Mouse (Mus musculus) kidney, embryonic 15.5 days (tissue): Measurements from ENCODE around the gene Bsnd. TPM values are rescaled to one million over a fixed set of nuclear protein-coding genes. Genes with fewer than 3 reads are reported as not detected.
A peak's percentile ranks its signal among the peaks of the same experiment; 100 is the strongest.

ENCODE experiments used
- ATAC-seq: fragments of 200-750 bp; cut with Nextera tagmentation; replicated peaks from 2 replicates; pipeline ENCODE4 v1.8.0; 2017; ENCODE audit warnings: moderate TSS enrichment; ENCODE audit not compliant: low FRiP score
- H3K27ac ChIP-seq: fragments of 300-500 bp; sonication (generic); 2 replicates; pipeline ENCODE4 v1.5.1; 2015; ENCODE audit warnings: mild to moderate bottlenecking, inconsistent platforms
- H3K27me3 ChIP-seq: fragments of 300-500 bp; sonication (generic); 2 replicates; pipeline ENCODE4 v1.6.1; 2015; ENCODE audit warnings: inconsistent platforms
- H3K36me3 ChIP-seq: fragments of 300-500 bp; sonication (generic); 2 replicates; pipeline ENCODE4 v1.6.1; 2015; ENCODE audit warnings: inconsistent platforms
- H3K4me1 ChIP-seq: fragments of 300-500 bp; sonication (generic); 2 replicates; pipeline ENCODE4 v1.6.1; 2015; ENCODE audit warnings: inconsistent platforms
- H3K4me2 ChIP-seq: fragments of 300-500 bp; sonication (generic); 2 replicates; pipeline ENCODE4 v1.6.1; 2015; ENCODE audit warnings: moderate library complexity, mild to moderate bottlenecking, inconsistent platforms
- H3K4me3 ChIP-seq: fragments of 300-500 bp; sonication (generic); replicated peaks from 2 replicates; pipeline ENCODE4 v1.5.1; 2015; ENCODE audit warnings: mild to moderate bottlenecking, inconsistent platforms
- H3K9ac ChIP-seq: fragments of 300-500 bp; sonication (generic); 2 replicates; pipeline ENCODE4 v1.6.1; 2015; ENCODE audit warnings: mild to moderate bottlenecking, inconsistent platforms
- H3K9me3 ChIP-seq: fragments of 300-500 bp; sonication (generic); replicated peaks from 2 replicates; pipeline ENCODE4 v1.6.1; 2016; ENCODE audit warnings: inconsistent platforms
- WGBS: fragments of 180-500 bp; shearing (Covaris S2); methylation state at CpG from one replicate; pipeline ENCODE4 v1.1.7; 2015; ENCODE audit warnings: mixed read lengths; 5-methylcytosine and 5-hydroxymethylcytosine counted together
- polyA plus RNA-seq: library from polyadenylated mRNA; unstranded; fragments of >200 nt; fragmentation: Nextera tagmentation; extraction: Ambion mirVana; gene quantifications from 2 replicates; pipeline ENCODE4 v1.2.1, GENCODE M21; 2015

Gene Bsnd
- polyA plus RNA-seq, 1 experiment from 2014 or later: 8.9 TPM

- H3K9ac ChIP-seq: no peak overlapping the region
- no peak overlapping the region for H3K4me2 ChIP-seq
- H3K9me3 ChIP-seq: no peaks in the 10 kb centered on the region
- peaks cover 7% of the 10 kb centered on the region; the same call in 1 of the 2 replicates for H3K4me1 ChIP-seq
- no peak overlapping the region for H3K4me3 ChIP-seq
- WGBS: 72% methylated on average over 4 of the region's 4 CpGs
- H3K27me3 ChIP-seq: 0 out of 2 replicates have a peak, but pooled peaks cover 3% of the 10 kb centered on the region
- no peaks in the 10 kb centered on the region for H3K36me3 ChIP-seq
- no peak overlapping the region for H3K27ac ChIP-seq
- no peak for ATAC-seq
Measured at GRCm38 (mm10) chr4:106509888-106510287, 17.8 kb upstream of the Bsnd start.

DNA sequence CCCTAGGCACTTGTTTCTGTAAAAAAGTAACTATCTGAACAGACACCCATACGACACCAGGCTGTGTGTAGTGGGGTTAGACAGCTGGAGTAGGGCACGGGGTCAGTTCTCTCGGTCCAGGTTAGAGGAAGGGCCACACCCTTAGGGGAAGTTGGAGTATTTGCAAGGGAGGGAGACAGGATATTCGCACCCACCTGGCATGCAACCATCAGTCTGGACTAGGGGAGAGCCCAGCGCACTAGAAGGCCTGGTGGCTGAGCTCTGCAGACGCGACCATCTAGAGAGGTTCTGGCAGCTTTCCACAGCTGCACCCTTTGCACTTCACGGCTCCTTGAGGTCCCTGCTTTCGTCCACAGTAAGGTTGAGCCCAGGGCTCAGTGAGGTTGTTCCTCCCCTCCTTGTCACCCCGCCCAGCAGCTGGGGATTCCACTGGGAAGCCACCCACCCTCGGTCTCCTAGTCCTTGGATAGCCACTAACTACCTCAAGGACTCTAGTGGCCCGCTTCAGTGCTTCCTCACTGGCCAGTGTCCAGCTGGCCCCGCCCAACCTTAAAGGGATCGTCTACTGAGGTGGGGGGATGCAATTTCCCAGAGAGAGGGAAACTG lies 13.5 kb upstream of the Bsnd start:
- Histone ChIP-seq H3K36me3 (no peaks in the 10 kb centered on the region), H3K27me3 (0 out of 2 replicates have a peak, but pooled peaks cover 3% of the 10 kb centered on the region), H3K9me3 (no peaks in the 10 kb centered on the region), H3K4me2 (no peak overlapping the region), H3K9ac (no peak overlapping the region), H3K4me3 (no peak overlapping the region), H3K27ac (no peak overlapping the region), H3K4me1 (peaks cover 7% of the 10 kb centered on the region; the same call in 1 of the 2 replicates)
- ATAC-seq: no peak
- WGBS: 65% methylated on average over 14 of the region's 14 CpGs

DNA sequence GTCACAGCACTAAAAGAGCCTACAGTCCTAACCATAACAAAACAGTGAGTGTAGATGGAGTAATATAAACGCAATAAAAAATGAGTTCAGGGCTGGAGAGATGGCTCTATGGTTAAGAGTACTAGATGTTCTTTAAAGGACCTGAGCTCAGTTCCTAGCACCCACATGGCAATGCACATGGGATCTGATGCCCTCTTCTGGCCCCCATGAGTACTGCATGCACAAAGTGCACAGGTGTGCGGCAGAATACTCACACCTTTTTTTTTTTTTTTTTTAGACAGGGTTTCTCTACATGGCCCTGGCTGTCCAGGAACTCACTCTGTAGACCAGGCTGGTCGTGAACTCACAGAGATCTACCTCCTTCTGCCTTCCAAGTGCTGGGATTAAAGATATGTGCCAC lies 11.5 kb upstream of the Bsnd start:
- WGBS: 87% methylated on average over 3 of the region's 3 CpGs
- H3K36me3 ChIP-seq: no peaks in the 10 kb centered on the region
- ATAC-seq: no peak
- peaks cover 14% of the 10 kb centered on the region; the same call in 1 of the 2 replicates for H3K4me1 ChIP-seq
- H3K9me3 ChIP-seq: no peaks in the 10 kb centered on the region
- H3K27me3 ChIP-seq: 0 out of 2 replicates have a peak, but pooled peaks cover 3% of the 10 kb centered on the region
- no peak overlapping the region for H3K4me2 ChIP-seq
- no peak overlapping the region for H3K9ac ChIP-seq
- no peak overlapping the region for H3K4me3 ChIP-seq
- H3K27ac ChIP-seq: no peak overlapping the region

GRCm38 (mm10) chr4:106500066-106500465 lies 8.0 kb upstream of the Bsnd start:
- H3K36me3 ChIP-seq: no peaks in the 10 kb centered on the region
- no peak for ATAC-seq
- H3K9ac ChIP-seq: no peak overlapping the region
- 79% methylated on average over 10 of the region's 10 CpGs for WGBS
- no peaks in the 10 kb centered on the region for H3K27me3 ChIP-seq
- H3K9me3 ChIP-seq: no peaks in the 10 kb centered on the region
- no peak overlapping the region for H3K4me3 ChIP-seq
- H3K4me2 ChIP-seq: no peak overlapping the region
- H3K4me1 ChIP-seq: peaks cover 16% of the 10 kb centered on the region; the same call in 1 of the 2 replicates
- H3K27ac ChIP-seq: no peak overlapping the region

- Histone ChIP-seq H3K27ac (peak overlapping the region; percentile 39; the same call in 1 of the 2 replicates), H3K36me3 (no peaks in the 10 kb centered on the region), H3K9me3 (no peaks in the 10 kb centered on the region), H3K4me3 (no peak overlapping the region), H3K9ac (no peak overlapping the region), H3K27me3 (no peaks in the 10 kb centered on the region), H3K4me1 (peaks cover 16% of the 10 kb centered on the region; the same call in 1 of the 2 replicates), H3K4me2 (no peak overlapping the region)
- no peak for ATAC-seq
- WGBS: 37% methylated on average over 3 of the region's 3 CpGs
Measured at GRCm38 (mm10) chr4:106498471-106498844, 6.4 kb upstream of the Bsnd start.

DNA sequence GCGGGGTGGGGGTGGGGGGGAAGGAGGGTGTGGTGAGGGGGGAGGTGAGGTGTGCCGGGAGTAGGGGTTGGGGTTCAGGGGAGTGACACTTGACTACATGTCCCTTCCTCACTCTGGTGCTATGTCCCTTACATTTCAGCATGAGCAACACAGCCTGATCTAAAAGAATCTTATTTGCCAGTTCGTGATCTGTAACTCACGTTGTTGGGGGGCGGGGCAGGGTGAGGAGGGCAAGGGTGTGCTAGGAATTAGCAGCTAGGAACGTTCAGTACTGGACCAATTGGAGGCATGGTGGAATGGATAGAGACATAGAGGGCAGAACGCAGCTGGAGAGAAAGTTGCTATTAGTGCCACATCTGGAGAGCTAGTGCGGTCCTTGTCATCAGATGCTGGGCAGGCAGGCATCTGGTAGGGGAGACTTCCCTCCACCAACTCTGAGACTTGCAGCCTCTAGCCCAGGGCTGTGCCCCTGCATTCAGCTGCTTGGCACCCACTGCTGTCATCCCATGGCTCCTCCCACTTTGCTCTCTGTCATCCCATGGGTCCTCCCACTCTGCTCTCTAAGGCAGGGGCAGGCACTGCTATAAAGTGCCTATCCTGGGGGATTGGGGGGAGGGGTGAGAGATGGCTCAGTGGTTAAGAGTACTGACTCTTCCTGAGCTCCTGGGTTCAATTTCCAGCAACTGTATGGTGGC lies 5.8 kb upstream of the Bsnd start:
- Histone ChIP-seq H3K9ac (no peak overlapping the region), H3K36me3 (no peaks in the 10 kb centered on the region), H3K9me3 (no peaks in the 10 kb centered on the region), H3K27ac (no peak overlapping the region), H3K4me2 (no peak overlapping the region), H3K27me3 (no peaks in the 10 kb centered on the region), H3K4me3 (no peak overlapping the region), H3K4me1 (peaks cover 20% of the 10 kb centered on the region)
- 57% methylated on average over 8 of the region's 8 CpGs for WGBS
- ATAC-seq: no peak

DNA sequence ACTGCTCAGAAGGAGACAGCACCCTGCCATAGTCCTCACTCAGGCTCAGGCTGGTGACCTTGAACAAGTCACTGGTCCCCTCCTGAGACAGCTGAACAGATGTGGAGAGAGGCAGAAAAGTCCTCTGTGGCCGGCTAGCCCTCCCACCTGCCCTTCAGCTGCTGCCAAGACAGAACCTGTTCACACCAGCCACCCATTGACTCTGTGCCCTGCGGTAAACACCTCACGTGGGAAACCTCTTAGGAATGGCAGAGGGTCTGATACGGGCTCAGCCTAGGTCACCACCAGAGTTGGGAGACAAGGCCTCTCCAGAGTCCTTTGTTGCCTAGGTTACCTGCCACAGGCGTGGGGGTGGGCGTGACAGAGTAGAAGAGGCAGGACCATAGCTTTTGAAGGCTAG lies 4.8 kb upstream of the Bsnd start:
- no peak overlapping the region for H3K4me3 ChIP-seq
- WGBS: 49% methylated on average over 6 of the region's 6 CpGs
- no peaks in the 10 kb centered on the region for H3K36me3 ChIP-seq
- no peak overlapping the region for H3K4me2 ChIP-seq
- ATAC-seq: no peak
- H3K9me3 ChIP-seq: no peaks in the 10 kb centered on the region
- H3K27ac ChIP-seq: no peak overlapping the region
- peaks cover 31% of the 10 kb centered on the region for H3K4me1 ChIP-seq
- H3K9ac ChIP-seq: no peak overlapping the region
- H3K27me3 ChIP-seq: no peaks in the 10 kb centered on the region

GRCm38 (mm10) chr4:106493639-106494038 lies 1.6 kb upstream of the Bsnd start:
- no peak overlapping the region for H3K27ac ChIP-seq
- H3K36me3 ChIP-seq: no peaks in the 10 kb centered on the region
- H3K9ac ChIP-seq: no peak overlapping the region
- H3K4me3 ChIP-seq: no peak overlapping the region
- no peaks in the 10 kb centered on the region for H3K9me3 ChIP-seq
- 70% methylated on average over 2 of the region's 2 CpGs for WGBS
- no peak for ATAC-seq
- H3K4me1 ChIP-seq: peaks cover 29% of the 10 kb centered on the region
- H3K4me2 ChIP-seq: no peak overlapping the region
- no peaks in the 10 kb centered on the region for H3K27me3 ChIP-seq

DNA sequence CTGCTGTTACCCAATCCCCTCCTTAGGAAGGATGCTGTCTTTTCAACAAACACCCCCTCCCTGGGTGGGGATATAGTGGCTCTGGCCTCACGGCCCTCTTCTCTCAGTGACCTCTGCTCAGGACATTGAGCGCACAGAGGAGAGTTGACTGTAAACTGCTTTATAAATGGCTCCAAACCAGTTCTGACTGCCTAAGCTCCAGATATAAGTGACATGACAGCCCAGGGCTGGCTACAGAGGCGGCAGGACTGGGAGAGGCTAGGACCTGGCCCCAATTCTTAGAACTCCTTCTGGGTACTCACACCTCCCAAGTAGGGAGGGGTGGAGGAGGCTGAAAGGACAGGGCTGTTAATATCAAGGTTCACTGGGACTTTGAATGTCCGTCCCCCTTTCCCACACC lies 1.5 kb downstream of the Bsnd start:
- Histone ChIP-seq H3K27me3 (no peaks in the 10 kb centered on the region), H3K9ac (no peak overlapping the region), H3K4me2 (no peak overlapping the region), H3K36me3 (no peaks in the 10 kb centered on the region), H3K9me3 (no peaks in the 10 kb centered on the region), H3K4me1 (peaks cover 19% of the 10 kb centered on the region), H3K27ac (0 out of 2 replicates have a peak overlapping the region, but pooled peaks have one; percentile 48), H3K4me3 (no peak overlapping the region)
- 0 out of 2 replicates have a peak, but pooled peaks have one; percentile 33 for ATAC-seq
- 41% methylated on average over 4 of the region's 4 CpGs for WGBS

- no peaks in the 10 kb centered on the region for H3K27me3 ChIP-seq
- H3K4me1 ChIP-seq: peaks cover 18% of the 10 kb centered on the region
- H3K9me3 ChIP-seq: no peaks in the 10 kb centered on the region
- no peaks in the 10 kb centered on the region for H3K36me3 ChIP-seq
- 93% methylated on average over 1 of the region's 1 CpGs for WGBS
- no peak overlapping the region for H3K27ac ChIP-seq
- H3K4me2 ChIP-seq: no peak overlapping the region
- H3K4me3 ChIP-seq: no peak overlapping the region
- no peak overlapping the region for H3K9ac ChIP-seq
- no peak for ATAC-seq
Measured at GRCm38 (mm10) chr4:106483831-106484230, 8.3 kb downstream of the Bsnd start.

DNA sequence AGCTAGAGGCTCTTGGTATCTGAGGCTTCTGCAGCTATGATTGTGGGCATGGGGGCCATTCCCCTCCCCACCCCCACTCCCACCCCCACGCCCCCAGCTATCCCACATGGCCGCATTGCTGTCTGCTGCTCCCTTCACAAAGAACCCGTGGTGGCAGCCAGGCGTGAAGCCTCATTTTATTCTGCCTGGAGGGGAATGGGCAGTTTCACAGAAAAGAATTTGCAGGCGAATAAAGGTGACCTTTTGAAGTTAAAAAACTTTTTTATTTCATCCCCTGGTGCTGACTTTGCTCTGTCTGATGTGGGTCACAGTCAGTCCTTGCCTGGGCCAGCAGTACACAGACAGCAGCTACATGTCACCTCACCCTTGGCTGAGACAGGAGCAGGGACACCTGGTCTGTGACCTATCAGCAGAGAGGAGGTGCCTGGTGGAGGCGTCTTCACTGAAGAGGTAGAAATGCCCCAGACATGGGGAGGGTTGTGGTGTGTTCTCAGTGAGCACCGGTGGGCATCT lies 8.8 kb downstream of the Bsnd start:
- Histone ChIP-seq H3K9ac (no peak overlapping the region), H3K27ac (no peak overlapping the region), H3K27me3 (no peaks in the 10 kb centered on the region), H3K9me3 (no peaks in the 10 kb centered on the region), H3K4me2 (no peak overlapping the region), H3K36me3 (no peaks in the 10 kb centered on the region), H3K4me1 (peaks cover 18% of the 10 kb centered on the region), H3K4me3 (no peak overlapping the region)
- WGBS: 40% methylated on average over 7 of the region's 7 CpGs
- ATAC-seq: no peak

GRCm38 (mm10) chr4:106480545-106480944 lies 11.5 kb downstream of the Bsnd start:
- WGBS: 67% methylated on average over 3 of the region's 3 CpGs

More at GRCm38 (mm10) chr4:106480545-106480944, 11.5 kb downstream of the Bsnd start:
- peaks cover 20% of the 10 kb centered on the region for H3K4me1 ChIP-seq
- no peak overlapping the region for H3K4me3 ChIP-seq
- H3K9me3 ChIP-seq: no peaks in the 10 kb centered on the region
- H3K4me2 ChIP-seq: no peak overlapping the region
- H3K9ac ChIP-seq: no peak overlapping the region
- no peak for ATAC-seq
- no peak overlapping the region for H3K27ac ChIP-seq
- H3K36me3 ChIP-seq: no peaks in the 10 kb centered on the region
- H3K27me3 ChIP-seq: no peaks in the 10 kb centered on the region
